Mouse (Mus musculus) CH12.LX (cell line): Measurements from ENCODE around the gene Rbms1. TPM values are rescaled to one million over a fixed set of nuclear protein-coding genes. Genes with fewer than 3 reads are reported as not detected.

Experiments used
- DNase-seq: peaks from one replicate; pipeline ENCODE4 v3.0.0-alpha.2; 2013; ENCODE audit errors: extremely low read depth
- H3K27ac ChIP-seq: 2 replicates; pipeline ENCODE4 v1.5.1; 2012; ENCODE audit warnings: low read depth, mild to moderate bottlenecking, control low read depth, moderate library complexity; ENCODE audit not compliant: insufficient read depth
- H3K27me3 ChIP-seq: replicated peaks from 2 replicates; pipeline ENCODE3; 2012; ENCODE audit warnings: inconsistent platforms
- H3K36me3 ChIP-seq, 2 experiments: replicated peaks in 1 of 2; 2 replicates each; pipeline versions ENCODE3 to v1.6.1; 2012; ENCODE audit warnings: inconsistent platforms in 1 of 2, low read length in 1 of 2, mild to moderate bottlenecking in 1 of 2, mixed read lengths in 1 of 2, moderate library complexity in 1 of 2; ENCODE audit not compliant: control insufficient read depth in 1 of 2, insufficient read depth in 1 of 2
- H3K4me1 ChIP-seq, 2 experiments: 2 replicates each; pipeline ENCODE4 v1.6.1; 2012; ENCODE audit warnings: inconsistent platforms in 1 of 2, moderate library complexity in 1 of 2; ENCODE audit not compliant: insufficient read depth in 2 of 2, control insufficient read depth in 1 of 2
- H3K4me2 ChIP-seq: 2 replicates; pipeline ENCODE4 v1.6.1; 2012; ENCODE audit warnings: low read depth, mild to moderate bottlenecking, control low read depth; ENCODE audit not compliant: poor library complexity, insufficient read depth, severe bottlenecking
- H3K4me3 ChIP-seq, 3 experiments: fragments of 150-350 bp in 1 of 3; sonication (generic) in 1 of 3; replicated peaks in 1 of 3; 2 replicates each; pipeline versions ENCODE3 to v1.5.1; 2011 to 2012; ENCODE audit warnings: low read depth in 2 of 3, low read length in 2 of 3, mild to moderate bottlenecking in 2 of 3, moderate library complexity in 2 of 3, control low read depth in 1 of 3, improper control_type of control experiment in 1 of 3, inconsistent platforms in 1 of 3, mixed read lengths in 1 of 3; ENCODE audit not compliant: poor library complexity in 1 of 3
- H3K79me2 ChIP-seq: replicated peaks from 2 replicates; pipeline ENCODE4 v1.6.1; 2012; ENCODE audit warnings: mild to moderate bottlenecking, moderate library complexity; ENCODE audit not compliant: control insufficient read depth, poor library complexity, insufficient read depth, severe bottlenecking; ENCODE audit errors: extremely low read depth
- H3K9ac ChIP-seq: 2 replicates; pipeline ENCODE4 v1.6.1; 2012; ENCODE audit warnings: low read depth, mild to moderate bottlenecking, control low read depth, moderate library complexity; ENCODE audit not compliant: insufficient read depth
- H3K9me3 ChIP-seq: replicated peaks from 2 replicates; pipeline ENCODE3; 2012; ENCODE audit warnings: low read length, inconsistent platforms, mixed read lengths
- BHLHE40 ChIP-seq: IDR thresholded peaks from 2 replicates; pipeline ENCODE4 v1.6.1; 2011; ENCODE audit warnings: mild to moderate bottlenecking, low read depth, low read length, improper control_type of control experiment
- CTCF ChIP-seq, 2 experiments: IDR thresholded peaks in 1 of 2; conservative IDR thresholded peaks in 1 of 2; 2 replicates each; pipeline ENCODE4 v1.5.1; 2011 to 2012; ENCODE audit warnings: low read depth in 2 of 2, low read length in 2 of 2, improper control_type of control experiment in 1 of 2, inconsistent platforms in 1 of 2, mild to moderate bottlenecking in 1 of 2, moderate library complexity in 1 of 2
- E2F4 ChIP-seq: IDR thresholded peaks from 2 replicates; pipeline ENCODE4 v1.6.1; 2011; ENCODE audit warnings: low read depth, low read length, improper control_type of control experiment; ENCODE audit not compliant: insufficient replicate concordance
- ETS1 ChIP-seq: conservative IDR thresholded peaks from 2 replicates; pipeline ENCODE4 v1.6.1; 2012; ENCODE audit warnings: low read depth, mild to moderate bottlenecking, inconsistent platforms, low read length, improper control_type of control experiment, moderate library complexity
- MAFK ChIP-seq: IDR thresholded peaks from 2 replicates; pipeline ENCODE4 v1.6.1; 2011; ENCODE audit warnings: low read length, improper control_type of control experiment; ENCODE audit not compliant: insufficient replicate concordance
- MAZ ChIP-seq: IDR thresholded peaks from 2 replicates; pipeline ENCODE4 v1.6.1; 2012; ENCODE audit warnings: low read depth, mild to moderate bottlenecking, inconsistent platforms, low read length, improper control_type of control experiment, moderate library complexity
- MEF2A ChIP-seq: IDR thresholded peaks from 2 replicates; pipeline ENCODE4 v1.6.1; 2014; ENCODE audit warnings: low read depth, mild to moderate bottlenecking, inconsistent platforms, low read length, improper control_type of control experiment, borderline replicate concordance
- MYC ChIP-seq: IDR thresholded peaks from 2 replicates; pipeline ENCODE4 v1.6.1; 2011; ENCODE audit warnings: low read depth, mild to moderate bottlenecking, improper control_type of control experiment, low read length
- POLR2AphosphoS2 ChIP-seq: IDR thresholded peaks from 2 replicates; pipeline ENCODE4 v1.6.1; 2011; ENCODE audit warnings: low read depth, low read length, improper control_type of control experiment
- SIN3A ChIP-seq: IDR thresholded peaks from 2 replicates; pipeline ENCODE4 v1.6.1; 2012; ENCODE audit warnings: low read length, improper control_type of control experiment, inconsistent platforms
- TBP ChIP-seq: conservative IDR thresholded peaks from 2 replicates; pipeline ENCODE4 v1.6.1; 2011; ENCODE audit warnings: low read depth, low read length, improper control_type of control experiment
- USF1 ChIP-seq: IDR thresholded peaks from 2 replicates; pipeline ENCODE4 v1.6.1; 2014; ENCODE audit warnings: low read depth, mild to moderate bottlenecking, inconsistent platforms, low read length, improper control_type of control experiment
- USF2 ChIP-seq: conservative IDR thresholded peaks from 2 replicates; pipeline ENCODE4 v1.6.1; 2011; ENCODE audit warnings: low read depth, low read length, improper control_type of control experiment
- ZKSCAN1 ChIP-seq: IDR thresholded peaks from 2 replicates; pipeline ENCODE4 v1.6.1; 2012; ENCODE audit warnings: low read depth, inconsistent platforms, low read length, improper control_type of control experiment, borderline replicate concordance
- ZMIZ1 ChIP-seq: IDR thresholded peaks from 2 replicates; pipeline ENCODE4 v1.6.1; 2012; ENCODE audit warnings: low read depth, mild to moderate bottlenecking, inconsistent platforms, low read length, improper control_type of control experiment
- ZNF384 ChIP-seq: IDR thresholded peaks from 2 replicates; pipeline ENCODE4 v1.6.1; 2012; ENCODE audit warnings: low read depth, low read length, improper control_type of control experiment, inconsistent platforms
- dilution Hi-C: fragments of 300-500 bp; cut with MboI; formaldehyde crosslinking; loops from 2 replicates; pipeline ENCODE4 v1.14.3; 2020; ENCODE audit warnings: low sequenced_read_pairs; ENCODE audit not compliant: extremely low pct_unique_long_range_greater_than_20kb, extremely low pct_ligation_motif_present
- in situ Hi-C: fragments of 300-500 bp; cut with MboI; formaldehyde crosslinking; loops from 3 replicates; pipeline ENCODE4 v1.14.3; 2019; ENCODE audit warnings: low sequenced_read_pairs, low pct_ligation_motif_present, low pct_unique_long_range_greater_than_20kb, mixed read lengths
- polyA plus RNA-seq: library from polyadenylated mRNA; unstranded; fragments of >175 nt; gene quantifications from 2 replicates; pipeline ENCODE4 v1.2.1, GENCODE M21; 2012; ENCODE audit warnings: low read depth; ENCODE audit not compliant: insufficient read length
- total RNA-seq, 2 experiments: library from RNA; depleted of rRNA; stranded (reverse); fragments of 300-350 nt in 1 of 2; fragments of >200 nt in 1 of 2; gene quantifications; 2 replicates each; pipeline ENCODE4 v1.2.3; 2012 to 2014

The Rbms1 gene
- total and polyA plus RNA-seq, 3 experiments = 10.6 to 33.9 (median 12.6) TPM

DNA sequence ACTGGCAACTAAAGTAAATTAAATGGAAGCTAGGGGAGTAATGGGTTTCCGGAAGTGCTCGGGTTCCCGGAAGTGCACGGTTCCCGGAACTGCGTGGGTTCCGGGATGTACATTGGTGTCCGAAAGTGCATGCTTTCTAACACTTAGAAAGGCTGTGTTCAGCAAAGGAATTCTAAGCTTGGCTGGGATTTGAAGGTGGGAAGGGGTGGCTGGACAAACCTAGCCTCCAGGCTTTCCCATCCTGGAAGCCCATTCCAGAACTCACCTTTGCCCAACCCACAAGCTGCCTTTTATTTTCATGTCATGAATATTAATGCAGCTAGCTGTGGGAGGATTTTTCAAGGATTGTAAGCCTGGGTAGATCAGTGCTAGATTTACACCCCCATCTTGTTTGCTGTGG lies 51.3 kb downstream of the Rbms1 start:
- Histone ChIP-seq H3K4me2 (no peak overlapping the region), H3K27me3 (no peaks in the 10 kb centered on the region), H3K36me3 (no peaks in the 10 kb centered on the region), H3K9me3 (no peaks in the 10 kb centered on the region), H3K4me1 (no peaks in the 10 kb centered on the region), H3K4me3 (no peak overlapping the region), H3K9ac (no peak overlapping the region), H3K79me2 (no peaks in the 10 kb centered on the region), H3K27ac (no peak overlapping the region)
- no peak for DNase-seq
- TF ChIP-seq E2F4 (no peak), MEF2A (no peak), TBP (no peak), MYC (no peak), ZNF384 (no peak), BHLHE40 (no peak), MAFK (no peak), ZMIZ1 (no peak), USF2 (no peak), CTCF (conservative IDR thresholded peaks at IDR 0.05 in 1 of 2, IDR thresholded peaks at IDR 0.05 in 1 of 2; ENCODE audit: low read depth in 2 of 2, low read length in 2 of 2) (no peak), POLR2AphosphoS2 (no peak), USF1 (no peak), ETS1 (no peak), MAZ (no peak), SIN3A (no peak), ZKSCAN1 (no peak)
- in situ Hi-C loops = loop anchor here (25.0 kb wide), 1 partner anchor 551 kb away; no protein-coding TSS in a partner anchor
- dilution Hi-C loops = no loop called here

DNA sequence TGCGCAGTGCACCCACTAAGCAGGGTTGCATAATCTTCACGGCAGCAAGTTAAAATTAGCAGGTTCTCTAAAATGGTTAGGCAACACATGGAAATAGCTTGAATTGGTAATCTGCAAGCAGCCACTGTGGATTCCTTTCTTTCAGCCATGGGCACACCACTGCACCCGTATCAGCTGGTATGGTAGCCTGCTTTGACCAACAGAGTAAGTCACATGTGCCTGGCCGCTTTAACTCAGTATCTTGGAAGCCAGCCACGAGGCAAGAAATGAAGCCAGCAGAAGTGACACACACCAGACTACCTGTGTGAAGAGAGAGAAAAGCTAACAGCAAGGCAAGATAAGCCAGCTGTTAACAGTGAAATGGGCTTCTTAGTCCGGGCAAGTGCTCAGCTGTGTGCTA lies 52.2 kb downstream of the Rbms1 start:
- no peak for DNase-seq
- Histone ChIP-seq H3K4me1 (no peaks in the 10 kb centered on the region), H3K9ac (no peak overlapping the region), H3K27me3 (no peaks in the 10 kb centered on the region), H3K36me3 (no peaks in the 10 kb centered on the region), H3K79me2 (no peaks in the 10 kb centered on the region), H3K9me3 (no peaks in the 10 kb centered on the region)
- dilution Hi-C loops (no loop called here), in situ Hi-C loops (loop anchor here (25.0 kb wide), 1 partner anchor 551 kb away; no protein-coding TSS in a partner anchor)
- TF ChIP-seq ZMIZ1 = no peak
- TF ChIP-seq, all 38 proteins: peak for 0
- Histone ChIP-seq H3K27ac (no peak overlapping the region), H3K4me3 (no peak overlapping the region), H3K4me2 (no peak overlapping the region)
